19 mouse cellular contexts compared by ENCODE assay signal in the genomic region with DNA sequence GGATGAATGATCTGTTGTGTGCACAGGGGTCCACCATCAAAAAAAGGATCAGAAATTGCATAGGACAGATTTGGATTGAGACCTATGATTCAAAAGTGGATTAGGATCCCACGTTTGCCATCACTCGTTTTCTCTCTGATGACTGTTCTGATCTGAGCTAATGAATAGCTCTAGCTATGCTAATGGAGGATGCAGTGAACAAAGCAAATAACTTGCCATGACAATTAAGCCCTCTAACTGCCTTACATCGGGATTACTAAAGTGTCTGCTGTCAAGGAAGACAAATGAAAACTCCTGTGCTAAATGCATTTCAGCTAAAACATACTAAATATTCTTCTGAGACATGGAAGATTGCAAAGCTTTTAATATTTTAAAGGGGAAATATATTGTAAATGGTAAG.
DNase-seq lines count a peak whose midpoint lies in the region; ATAC-seq and TF ChIP-seq lines count a peak whose summit lies in the region.
"Had no signal": no experiment of that assay in that cellular context is flagged by ENCODE, and none has a peak within 500 bp of the region (broad histone marks: within the 10 kb centered on the region; RNA-seq: fewer than 3 reads in every experiment).

No protein-coding gene starts in this region.

- H3K27ac ChIP-seq in forebrain, embryonic 14.5 days (ENCODE audit: low read depth, low read length): no peak overlapping the region
- no peak overlapping the region for H3K27ac ChIP-seq in forebrain, embryonic 10.5 days
- no peak overlapping the region for H3K27ac ChIP-seq in forebrain, postnatal 0 days (ENCODE audit: low read depth, low read length)
- no peak overlapping the region for H3K27ac ChIP-seq in forebrain, embryonic 12.5 days
- H3K27ac ChIP-seq: embryonic facial prominence, embryonic 10.5 days; embryonic facial prominence, embryonic 12.5 days; gastrocnemius, adult 2 months had no signal

- H3K4me3 ChIP-seq in forebrain, embryonic 14.5 days (ENCODE audit: low read depth, low read length): no peak overlapping the region
- no peak overlapping the region for H3K4me3 ChIP-seq in forebrain, embryonic 10.5 days
- H3K4me3 ChIP-seq in forebrain, postnatal 0 days (ENCODE audit: low read depth, low read length): no peak overlapping the region
- H3K4me3 ChIP-seq in forebrain, embryonic 12.5 days (replicated peaks): no peak overlapping the region
- H3K4me3 ChIP-seq: embryonic facial prominence, embryonic 10.5 days; embryonic facial prominence, embryonic 12.5 days; gastrocnemius, adult 2 months had no signal

- no peaks in the 10 kb centered on the region for H3K36me3 ChIP-seq in forebrain, embryonic 14.5 days (ENCODE audit: control insufficient read depth, insufficient read depth, low read length)
- no peaks in the 10 kb centered on the region for H3K36me3 ChIP-seq in forebrain, embryonic 10.5 days (replicated peaks)
- no peaks in the 10 kb centered on the region for H3K36me3 ChIP-seq in forebrain, postnatal 0 days (ENCODE audit: insufficient read depth)
- no peaks in the 10 kb centered on the region for H3K36me3 ChIP-seq in forebrain, embryonic 12.5 days (replicated peaks)
- H3K36me3 ChIP-seq: embryonic facial prominence, embryonic 10.5 days; embryonic facial prominence, embryonic 12.5 days had no signal

- TF ChIP-seq CTCF in forebrain, postnatal 0 days (IDR thresholded peaks at IDR 0.05; ENCODE audit: low read depth): no peak
- no peak for TF ChIP-seq CTCF in brain, embryonic 14.5 days (IDR thresholded peaks at IDR 0.05; ENCODE audit: borderline replicate concordance, extremely low read depth, insufficient read depth, insufficient read length)

- TF ChIP-seq POLR2A in brain, embryonic 14.5 days (IDR thresholded peaks at IDR 0.05; ENCODE audit: borderline replicate concordance, extremely low read depth, insufficient read depth, insufficient read length, poor library complexity, severe bottlenecking): no peak

- WGBS in forebrain, embryonic 14.5 days: 7% methylated on average over 3 of the region's 3 CpGs
- 32% methylated on average over 3 of the region's 3 CpGs for WGBS in forebrain, embryonic 10.5 days
- WGBS in forebrain, postnatal 0 days: 8% methylated on average over 3 of the region's 3 CpGs
- 10% methylated on average over 3 of the region's 3 CpGs for WGBS in forebrain, embryonic 12.5 days

- no peak overlapping the region for H3K4me2 ChIP-seq in forebrain, embryonic 14.5 days (ENCODE audit: low read length)
- no peak overlapping the region for H3K4me2 ChIP-seq in forebrain, postnatal 0 days (ENCODE audit: low read depth)
- no peak overlapping the region for H3K4me2 ChIP-seq in forebrain, embryonic 12.5 days
- H3K4me2 ChIP-seq: embryonic facial prominence, embryonic 12.5 days had no signal

- no peak overlapping the region for H3K9ac ChIP-seq in forebrain, embryonic 14.5 days (ENCODE audit: low read length)
- H3K9ac ChIP-seq in forebrain, postnatal 0 days: no peak overlapping the region
- H3K9ac ChIP-seq in forebrain, embryonic 12.5 days: no peak overlapping the region
- H3K9ac ChIP-seq: embryonic facial prominence, embryonic 12.5 days had no signal

- DNase-seq in forebrain, embryonic 14.5 days (ENCODE audit: low spot score): peak; percentile 33
- DNase-seq in forebrain, embryonic 10.5 days (ENCODE audit: extremely low spot score, low spot score): no peak
- no peak for DNase-seq in forebrain, postnatal 0 days
- DNase-seq in retina, postnatal 1 day: peak; percentile 20
- no peak for DNase-seq in retina, embryonic 14.5 days (ENCODE audit: low spot score)
- DNase-seq in brain, embryonic 14.5 days (ENCODE audit: low read depth): peak; percentile 57
- no peak for DNase-seq in frontal cortex, postnatal 10 days (ENCODE audit: low spot score in 2 of 2)
- DNase-seq: adrenal gland, postnatal 10 days; adrenal gland, postnatal 25 days; cerebellum, adult 11-12 months; cerebellum, adult 2 months; cerebellum, adult 9-10 months; cerebellum, postnatal 10 days; cerebellum, postnatal 25 days; gastrocnemius, adult 2 months had no signal

- H3K9me3 ChIP-seq in forebrain, embryonic 14.5 days (replicated peaks; ENCODE audit: control insufficient read depth, low read length): no peaks in the 10 kb centered on the region
- H3K9me3 ChIP-seq in forebrain, embryonic 10.5 days: no peaks in the 10 kb centered on the region
- no peaks in the 10 kb centered on the region for H3K9me3 ChIP-seq in forebrain, postnatal 0 days (ENCODE audit: low read length)
- H3K9me3 ChIP-seq in forebrain, embryonic 12.5 days: no peaks in the 10 kb centered on the region
- H3K9me3 ChIP-seq: embryonic facial prominence, embryonic 10.5 days; embryonic facial prominence, embryonic 12.5 days had no signal

- ATAC-seq in forebrain, embryonic 14.5 days: no peak
- peak; percentile 74; the same call in 1 of the 2 replicates for ATAC-seq in forebrain, postnatal 0 days
- no peak for ATAC-seq in forebrain, embryonic 12.5 days (ENCODE audit: low FRiP score)
- ATAC-seq: activated CD4-positive, CD25-positive, alpha-beta regulatory T cell, adult 4 months had no signal

- no peaks in the 10 kb centered on the region for H3K4me1 ChIP-seq in forebrain, embryonic 14.5 days (ENCODE audit: control insufficient read depth, insufficient read depth, low read length)
- H3K4me1 ChIP-seq in forebrain, embryonic 10.5 days: no peaks in the 10 kb centered on the region; the same call in 1 of the 2 replicates
- H3K4me1 ChIP-seq in forebrain, postnatal 0 days (ENCODE audit: insufficient read depth): no peaks in the 10 kb centered on the region
- no peaks in the 10 kb centered on the region for H3K4me1 ChIP-seq in forebrain, embryonic 12.5 days
- H3K4me1 ChIP-seq: embryonic facial prominence, embryonic 10.5 days; embryonic facial prominence, embryonic 12.5 days had no signal

- H3K27me3 ChIP-seq in forebrain, embryonic 14.5 days (replicated peaks; ENCODE audit: control insufficient read depth, insufficient read depth, low read length): no peaks in the 10 kb centered on the region
- no peaks in the 10 kb centered on the region for H3K27me3 ChIP-seq in forebrain, embryonic 10.5 days (ENCODE audit: poor library complexity, severe bottlenecking)
- H3K27me3 ChIP-seq in forebrain, postnatal 0 days (ENCODE audit: insufficient read depth, low read length): no peaks in the 10 kb centered on the region
- no peaks in the 10 kb centered on the region for H3K27me3 ChIP-seq in forebrain, embryonic 12.5 days
- H3K27me3 ChIP-seq: embryonic facial prominence, embryonic 12.5 days had no signal

Comparison
In these comparisons a context has a peak if more than half of its experiments do, and no peak if none do; other contexts are left out.
1. DNase-seq: peak in forebrain, embryonic 14.5 days (single experiment), retina, postnatal 1 day (single experiment) and brain, embryonic 14.5 days (single experiment); none in forebrain, embryonic 10.5 days (single experiment), forebrain, postnatal 0 days (single experiment), retina, embryonic 14.5 days (single experiment) and frontal cortex, postnatal 10 days (0 of 2).